Mouse (Mus musculus) neural tube, embryonic 10.5 days (tissue): ENCODE data around the gene Scn4b.

Experiments used
- DNase-seq: peaks from one replicate; pipeline ENCODE4 v3.0.0-alpha.2; 2017; ENCODE audit warnings: low spot score; ENCODE audit errors: extremely low spot score

Scn4b gene

GRCm38 (mm10) chr9:45188570-45189563, 50.7 kb downstream of the Scn4b start:
- no peak for DNase-seq

- DNase-seq: no peak
Observed at GRCm38 (mm10) chr9:45189661-45190174, 51.5 kb downstream of the Scn4b start.

GRCm38 (mm10) chr9:45195468-45195867, 57.3 kb downstream of the Scn4b start:
- DNase-seq: no peak

GRCm38 (mm10) chr9:45196125-45196830, 58.1 kb downstream of the Scn4b start:
- DNase-seq: no peak

- no peak for DNase-seq
Observed at GRCm38 (mm10) chr9:45197549-45197948, 59.4 kb downstream of the Scn4b start.

GRCm38 (mm10) chr9:45201319-45201947, 63.2 kb downstream of the Scn4b start:
- no peak for DNase-seq

- no peak for DNase-seq
Observed at GRCm38 (mm10) chr9:45202021-45202798, 64.0 kb downstream of the Scn4b start.
